Mouse (Mus musculus) stomach, embryonic 15.5 days (tissue): ENCODE data around the gene Metap1. TPM values are rescaled to one million over a fixed set of nuclear protein-coding genes. Genes with fewer than 3 reads are reported as not detected.

Experiments used
- ATAC-seq: fragments of 200-750 bp; cut with Nextera tagmentation; 2 replicates; pipeline ENCODE4 v1.8.0; 2017; ENCODE audit warnings: low read depth, moderate number of reproducible peaks, moderate TSS enrichment; ENCODE audit not compliant: insufficient read depth, low FRiP score
- H3K27ac ChIP-seq: fragments of 300-500 bp; sonication (generic); 2 replicates; pipeline ENCODE4 v1.5.1; 2015; ENCODE audit warnings: mild to moderate bottlenecking, inconsistent platforms
- H3K27me3 ChIP-seq: fragments of 300-500 bp; sonication (generic); replicated peaks from 2 replicates; pipeline ENCODE4 v1.6.1; 2015; ENCODE audit warnings: inconsistent platforms
- H3K36me3 ChIP-seq: fragments of 300-500 bp; sonication (generic); 2 replicates; pipeline ENCODE4 v1.6.1; 2015; ENCODE audit warnings: inconsistent platforms
- H3K4me1 ChIP-seq: fragments of 300-500 bp; sonication (generic); 2 replicates; pipeline ENCODE4 v1.6.1; 2015; ENCODE audit warnings: inconsistent platforms
- H3K4me2 ChIP-seq: fragments of 300-500 bp; sonication (generic); 2 replicates; pipeline ENCODE4 v1.6.1; 2015; ENCODE audit warnings: mild to moderate bottlenecking, inconsistent platforms
- H3K4me3 ChIP-seq: fragments of 300-500 bp; sonication (generic); replicated peaks from 2 replicates; pipeline ENCODE4 v1.5.1; 2015; ENCODE audit warnings: inconsistent platforms
- H3K9ac ChIP-seq: fragments of 300-500 bp; sonication (generic); 2 replicates; pipeline ENCODE4 v1.6.1; 2015; ENCODE audit warnings: inconsistent platforms
- H3K9me3 ChIP-seq: fragments of 300-500 bp; sonication (generic); 2 replicates; pipeline ENCODE4 v1.6.1; 2016; ENCODE audit warnings: inconsistent platforms
- WGBS: fragments of 180-500 bp; shearing (Covaris S2); methylation state at CpG from one replicate; pipeline ENCODE4 v1.1.7; 2015; 5-methylcytosine and 5-hydroxymethylcytosine counted together
- polyA plus RNA-seq: library from polyadenylated mRNA; unstranded; fragments of >200 nt; fragmentation: Nextera tagmentation; extraction: Ambion mirVana; gene quantifications from 2 replicates; pipeline ENCODE4 v1.2.1, GENCODE M21; 2015

Metap1 gene
- polyA plus RNA-seq, 1 experiment from 2014 or later = 46.1 TPM

GRCm38 (mm10) chr3:138463807-138464206 is 25.5 kb downstream of the Metap1 start:
- no peaks in the 10 kb centered on the region for H3K27me3 ChIP-seq
- peaks cover 52% of the 10 kb centered on the region for H3K36me3 ChIP-seq
- H3K4me2 ChIP-seq = no peak overlapping the region
- WGBS = 70% methylated on average over 6 of the region's 6 CpGs
- H3K27ac ChIP-seq = no peak overlapping the region
- ATAC-seq = 0 out of 2 replicates have a peak, but pooled peaks have one; percentile 16
- H3K4me1 ChIP-seq = no peaks in the 10 kb centered on the region
- H3K4me3 ChIP-seq = no peak overlapping the region
- no peaks in the 10 kb centered on the region for H3K9me3 ChIP-seq
- H3K9ac ChIP-seq = no peak overlapping the region

GRCm38 (mm10) chr3:138463137-138463536 is 26.2 kb downstream of the Metap1 start:
- Histone ChIP-seq H3K4me1 (no peaks in the 10 kb centered on the region), H3K4me3 (no peak overlapping the region), H3K9ac (no peak overlapping the region), H3K27me3 (no peaks in the 10 kb centered on the region), H3K36me3 (peaks cover 52% of the 10 kb centered on the region), H3K4me2 (no peak overlapping the region), H3K27ac (no peak overlapping the region), H3K9me3 (no peaks in the 10 kb centered on the region)
- no peak for ATAC-seq
- WGBS = 55% methylated on average over 2 of the region's 2 CpGs

- Histone ChIP-seq H3K4me2 (no peak overlapping the region), H3K36me3 (peaks cover 44% of the 10 kb centered on the region), H3K9me3 (no peaks in the 10 kb centered on the region), H3K4me1 (no peaks in the 10 kb centered on the region), H3K27me3 (no peaks in the 10 kb centered on the region), H3K9ac (no peak overlapping the region), H3K27ac (no peak overlapping the region), H3K4me3 (no peak overlapping the region)
- no peak for ATAC-seq
- 93% methylated on average over 3 of the region's 3 CpGs for whole genome bisulfite sequencing
Observed at GRCm38 (mm10) chr3:138461832-138462231, 27.5 kb downstream of the Metap1 start.

GRCm38 (mm10) chr3:138460260-138460659 is 29.1 kb downstream of the Metap1 start:
- WGBS = 85% methylated on average over 13 of the region's 13 CpGs

GRCm38 (mm10) chr3:138458441-138458840 is 30.9 kb downstream of the Metap1 start:
- Histone ChIP-seq H3K4me3 (no peak overlapping the region), H3K27ac (no peak overlapping the region), H3K9me3 (no peaks in the 10 kb centered on the region), H3K36me3 (peaks cover 30% of the 10 kb centered on the region), H3K27me3 (no peaks in the 10 kb centered on the region), H3K9ac (no peak overlapping the region), H3K4me1 (no peaks in the 10 kb centered on the region), H3K4me2 (no peak overlapping the region)
- no peak for ATAC-seq
- 94% methylated on average over 3 of the region's 3 CpGs for WGBS

More at GRCm38 (mm10) chr3:138460260-138460659, 29.1 kb downstream of the Metap1 start:
- Histone ChIP-seq H3K36me3 (peaks cover 34% of the 10 kb centered on the region), H3K9ac (no peak overlapping the region), H3K4me3 (no peak overlapping the region), H3K4me2 (no peak overlapping the region), H3K27me3 (no peaks in the 10 kb centered on the region), H3K27ac (no peak overlapping the region), H3K9me3 (no peaks in the 10 kb centered on the region), H3K4me1 (no peaks in the 10 kb centered on the region)
- ATAC-seq = no peak

GRCm38 (mm10) chr3:138454711-138455435 is 34.4 kb downstream of the Metap1 start:
- no peak for ATAC-seq
- no peak overlapping the region for H3K4me2 ChIP-seq
- no peak overlapping the region for H3K27ac ChIP-seq
- no peaks in the 10 kb centered on the region for H3K27me3 ChIP-seq
- no peaks in the 10 kb centered on the region for H3K9me3 ChIP-seq
- no peaks in the 10 kb centered on the region for H3K4me1 ChIP-seq
- H3K4me3 ChIP-seq = no peak overlapping the region
- H3K36me3 ChIP-seq = peaks cover 29% of the 10 kb centered on the region
- 86% methylated on average over 13 of the region's 13 CpGs for WGBS
- H3K9ac ChIP-seq = no peak overlapping the region

- 79% methylated on average over 1 of the region's 1 CpGs for WGBS
- no peak overlapping the region for H3K4me2 ChIP-seq
- peaks cover 26% of the 10 kb centered on the region for H3K36me3 ChIP-seq
- H3K27ac ChIP-seq = no peak overlapping the region
- H3K4me1 ChIP-seq = no peaks in the 10 kb centered on the region
- H3K9ac ChIP-seq = no peak overlapping the region
- H3K9me3 ChIP-seq = no peaks in the 10 kb centered on the region
- no peaks in the 10 kb centered on the region for H3K27me3 ChIP-seq
- H3K4me3 ChIP-seq = no peak overlapping the region
- no peak for ATAC-seq
Observed at GRCm38 (mm10) chr3:138454234-138454633, 35.1 kb downstream of the Metap1 start.

GRCm38 (mm10) chr3:138452169-138452568 is 37.1 kb downstream of the Metap1 start:
- peaks cover 27% of the 10 kb centered on the region for H3K36me3 ChIP-seq
- WGBS = 79% methylated on average over 10 of the region's 10 CpGs
- H3K4me1 ChIP-seq = no peaks in the 10 kb centered on the region
- no peak for ATAC-seq
- no peak overlapping the region for H3K27ac ChIP-seq
- no peaks in the 10 kb centered on the region for H3K27me3 ChIP-seq
- H3K9me3 ChIP-seq = no peaks in the 10 kb centered on the region
- no peak overlapping the region for H3K4me2 ChIP-seq
- no peak overlapping the region for H3K9ac ChIP-seq
- no peak overlapping the region for H3K4me3 ChIP-seq

GRCm38 (mm10) chr3:138448077-138448860 is 41.0 kb downstream of the Metap1 start:
- 71% methylated on average over 12 of the region's 12 CpGs for WGBS
- Histone ChIP-seq H3K27me3 (no peaks in the 10 kb centered on the region), H3K27ac (no peak overlapping the region), H3K36me3 (peaks cover 31% of the 10 kb centered on the region), H3K4me3 (no peak overlapping the region), H3K9ac (no peak overlapping the region), H3K4me1 (peaks cover 6% of the 10 kb centered on the region), H3K4me2 (no peak overlapping the region), H3K9me3 (no peaks in the 10 kb centered on the region)
- no peak for ATAC-seq

- H3K4me1 ChIP-seq = peaks cover 9% of the 10 kb centered on the region
- H3K4me3 ChIP-seq = peak overlapping the region; percentile 96
- H3K4me2 ChIP-seq = peak overlapping the region; percentile 57
- 1% methylated on average over 9 of the region's 9 CpGs for WGBS
- no peaks in the 10 kb centered on the region for H3K9me3 ChIP-seq
- H3K9ac ChIP-seq = peak overlapping the region; percentile 70
- H3K27me3 ChIP-seq = no peaks in the 10 kb centered on the region
- ATAC-seq = no peak
- 0 out of 2 replicates have a peak, but pooled peaks cover 9% of the 10 kb centered on the region for H3K36me3 ChIP-seq
- H3K27ac ChIP-seq = peak overlapping the region; percentile 85; the same call in 1 of the 2 replicates
Observed at GRCm38 (mm10) chr3:138443465-138443771, 45.9 kb downstream of the Metap1 start.

GRCm38 (mm10) chr3:138442612-138443464 is 46.5 kb downstream of the Metap1 start, which contains the start of gene Adh5:
Gene Adh5 (plus strand): TSS chr3:138443093.
- WGBS = under 1% methylated on average over 85 of the region's 86 CpGs
- no peaks in the 10 kb centered on the region for H3K9me3 ChIP-seq

More at GRCm38 (mm10) chr3:138442612-138443464, 46.5 kb downstream of the Metap1 start, which contains the start of gene Adh5:
- H3K36me3 ChIP-seq = 0 out of 2 replicates have a peak, but pooled peaks cover 8% of the 10 kb centered on the region
- no peaks in the 10 kb centered on the region for H3K27me3 ChIP-seq
- peak; percentile 99 for ATAC-seq
- peak within 1 kb of the TSS; percentile 86 for H3K4me2 ChIP-seq
- peaks cover 9% of the 10 kb centered on the region for H3K4me1 ChIP-seq
- H3K27ac ChIP-seq = peak within 1 kb of the TSS; percentile 85
- peak within 1 kb of the TSS; percentile 96 for H3K4me3 ChIP-seq
- H3K9ac ChIP-seq = peak within 1 kb of the TSS; percentile 70
